Mouse (Mus musculus) heart, postnatal 0 days (tissue): ENCODE data around the gene Itgb3.

Experiments
- CTCF ChIP-seq: IDR thresholded peaks from 2 replicates; pipeline ENCODE4 v1.5.1; 2016; ENCODE audit warnings: antibody characterized with exemption, control low read depth, low read depth
- EP300 ChIP-seq: IDR thresholded peaks from 2 replicates; pipeline ENCODE4 v1.6.1; 2016; ENCODE audit warnings: antibody characterized with exemption, low read depth

- TF ChIP-seq CTCF = no peak
- TF ChIP-seq EP300 = no peak
These were observed 65.6 kb downstream of the Itgb3 start for GRCm38 (mm10) chr11:104673412-104673811.
